Mouse (Mus musculus): ENCODE results near the gene Slc25a26. TPM values are rescaled to one million over a fixed set of nuclear protein-coding genes. Genes with fewer than 3 reads are reported as not detected.

The Slc25a26 gene
- polyA plus RNA-seq, 1 experiment, result 9.5 TPM

- peaks cover 50% of the 10 kb centered on the region for H3K36me3 ChIP-seq (ENCODE audit: control insufficient read depth, insufficient read depth, low read length)
These were observed 115.8 kb downstream of the Slc25a26 start for GRCm38 (mm10) chr6:94615936-94616335.

GRCm38 (mm10) chr6:94618671-94619070 lies 118.5 kb downstream of the Slc25a26 start:
- no peak for DNase-seq
- peaks cover 41% of the 10 kb centered on the region for H3K36me3 ChIP-seq (ENCODE audit: control insufficient read depth, insufficient read depth, low read length)
- no peak overlapping the region for H3K4me3 ChIP-seq (ENCODE audit: control insufficient read depth, insufficient read depth, low read length)
- peaks cover 2% of the 10 kb centered on the region; the same call in 1 of the 2 replicates for H3K4me1 ChIP-seq (replicated peaks; ENCODE audit: control insufficient read depth, insufficient read depth, low read length)
- no peaks in the 10 kb centered on the region for H3K27me3 ChIP-seq (ENCODE audit: control insufficient read depth, insufficient read depth, low read length)
- no peak overlapping the region for H3K27ac ChIP-seq (ENCODE audit: control insufficient read depth, insufficient read depth, low read length)
- WGBS, result 96% methylated on average over 5 of the region's 5 CpGs
- TF ChIP-seq POLR2A (IDR thresholded peaks at IDR 0.05; ENCODE audit: control insufficient read depth, extremely low read depth, insufficient read depth, low read length, poor library complexity) (no peak), CTCF (IDR thresholded peaks at IDR 0.05; ENCODE audit: borderline replicate concordance, control insufficient read depth, extremely low read depth, insufficient read depth, low read length, poor library complexity) (no peak)

More at GRCm38 (mm10) chr6:94615936-94616335, 115.8 kb downstream of the Slc25a26 start:
- WGBS, result 96% methylated on average over 4 of the region's 4 CpGs
- Histone ChIP-seq H3K27ac (ENCODE audit: control insufficient read depth, insufficient read depth, low read length) (no peak overlapping the region), H3K27me3 (ENCODE audit: control insufficient read depth, insufficient read depth, low read length) (no peaks in the 10 kb centered on the region), H3K4me1 (replicated peaks; ENCODE audit: control insufficient read depth, insufficient read depth, low read length) (peaks cover 6% of the 10 kb centered on the region; the same call in 1 of the 2 replicates), H3K4me3 (ENCODE audit: control insufficient read depth, insufficient read depth, low read length) (no peak overlapping the region)
- no peak for TF ChIP-seq POLR2A (IDR thresholded peaks at IDR 0.05; ENCODE audit: control insufficient read depth, extremely low read depth, insufficient read depth, low read length, poor library complexity)
- DNase-seq, result no peak

GRCm38 (mm10) chr6:94620287-94620686 lies 120.2 kb downstream of the Slc25a26 start:
- Histone ChIP-seq H3K27ac (ENCODE audit: control insufficient read depth, insufficient read depth, low read length) (no peak overlapping the region), H3K4me3 (ENCODE audit: control insufficient read depth, insufficient read depth, low read length) (no peak overlapping the region), H3K36me3 (ENCODE audit: control insufficient read depth, insufficient read depth, low read length) (peaks cover 42% of the 10 kb centered on the region), H3K4me1 (replicated peaks; ENCODE audit: control insufficient read depth, insufficient read depth, low read length) (peaks cover under 1% of the 10 kb centered on the region), H3K27me3 (ENCODE audit: control insufficient read depth, insufficient read depth, low read length) (no peaks in the 10 kb centered on the region)
- 84% methylated on average over 6 of the region's 6 CpGs for WGBS
- TF ChIP-seq CTCF (IDR thresholded peaks at IDR 0.05; ENCODE audit: borderline replicate concordance, control insufficient read depth, extremely low read depth, insufficient read depth, low read length, poor library complexity), result no peak
- no peak for TF ChIP-seq POLR2A (IDR thresholded peaks at IDR 0.05; ENCODE audit: control insufficient read depth, extremely low read depth, insufficient read depth, low read length, poor library complexity)
- DNase-seq, result no peak

- no peaks in the 10 kb centered on the region for H3K27me3 ChIP-seq (ENCODE audit: control insufficient read depth, insufficient read depth, low read length)
- no peak overlapping the region for H3K4me3 ChIP-seq (ENCODE audit: control insufficient read depth, insufficient read depth, low read length)
- no peak overlapping the region for H3K27ac ChIP-seq (ENCODE audit: control insufficient read depth, insufficient read depth, low read length)
- H3K4me1 ChIP-seq (replicated peaks; ENCODE audit: control insufficient read depth, insufficient read depth, low read length), result peaks cover 5% of the 10 kb centered on the region
- peaks cover 42% of the 10 kb centered on the region for H3K36me3 ChIP-seq (ENCODE audit: control insufficient read depth, insufficient read depth, low read length)
- WGBS, result 93% methylated on average over 9 of the region's 9 CpGs
- no peak for DNase-seq
- TF ChIP-seq POLR2A (IDR thresholded peaks at IDR 0.05; ENCODE audit: control insufficient read depth, extremely low read depth, insufficient read depth, low read length, poor library complexity) (no peak), CTCF (IDR thresholded peaks at IDR 0.05; ENCODE audit: borderline replicate concordance, control insufficient read depth, extremely low read depth, insufficient read depth, low read length, poor library complexity) (no peak)
These were observed 120.7 kb downstream of the Slc25a26 start for GRCm38 (mm10) chr6:94620801-94621301.

DNA sequence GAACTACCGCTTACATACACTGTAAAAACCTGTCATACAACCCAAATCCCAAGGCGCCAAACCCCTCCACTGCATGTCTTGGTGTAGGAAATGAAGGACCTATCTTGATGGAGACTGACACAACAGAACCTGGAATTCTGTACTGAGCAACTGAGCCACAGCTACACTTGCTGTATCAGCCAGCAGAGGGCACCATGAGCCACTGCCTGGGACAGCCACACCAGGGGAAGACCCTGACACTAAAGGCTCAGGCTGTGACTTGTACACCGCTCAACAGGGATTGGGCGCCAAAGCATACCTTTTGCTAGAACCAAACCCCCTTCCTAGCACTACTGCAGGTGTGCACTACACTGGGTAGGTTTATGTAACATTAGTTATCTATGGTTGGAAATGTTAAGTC lies 122.9 kb downstream of the Slc25a26 start:
- Histone ChIP-seq H3K4me3 (ENCODE audit: control insufficient read depth, insufficient read depth, low read length) (no peak overlapping the region), H3K27ac (ENCODE audit: control insufficient read depth, insufficient read depth, low read length) (no peak overlapping the region), H3K27me3 (ENCODE audit: control insufficient read depth, insufficient read depth, low read length) (no peaks in the 10 kb centered on the region), H3K4me1 (replicated peaks; ENCODE audit: control insufficient read depth, insufficient read depth, low read length) (peaks cover 12% of the 10 kb centered on the region), H3K36me3 (ENCODE audit: control insufficient read depth, insufficient read depth, low read length) (peaks cover 42% of the 10 kb centered on the region)
- TF ChIP-seq CTCF (IDR thresholded peaks at IDR 0.05; ENCODE audit: borderline replicate concordance, control insufficient read depth, extremely low read depth, insufficient read depth, low read length, poor library complexity) (peak; percentile 77; the same call in 1 of the 2 replicates), POLR2A (IDR thresholded peaks at IDR 0.05; ENCODE audit: control insufficient read depth, extremely low read depth, insufficient read depth, low read length, poor library complexity) (no peak)
- 84% methylated on average over 4 of the region's 4 CpGs for WGBS
- peak; percentile 82 for DNase-seq

DNA sequence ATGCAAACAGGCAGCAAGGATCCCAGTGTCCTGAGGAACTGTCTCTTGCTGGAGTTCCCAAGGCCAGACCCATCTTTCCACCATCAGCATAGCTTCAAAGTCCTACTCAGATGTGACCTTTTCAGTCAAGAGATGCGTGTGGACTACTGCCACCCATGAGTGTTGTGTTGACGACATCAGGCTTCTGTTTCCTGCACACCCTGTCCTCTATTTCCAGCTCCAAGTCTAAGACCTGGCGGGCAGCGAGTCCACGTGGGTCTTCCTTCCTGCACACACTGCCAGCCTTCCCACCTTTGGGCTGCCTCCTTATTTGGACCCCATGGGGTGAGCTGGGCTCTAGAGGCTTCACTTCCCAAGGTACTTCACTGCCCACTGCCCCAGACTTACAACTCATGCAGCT lies 124.4 kb downstream of the Slc25a26 start:
- peaks cover 42% of the 10 kb centered on the region for H3K36me3 ChIP-seq (ENCODE audit: control insufficient read depth, insufficient read depth, low read length)
- DNase-seq, result no peak
- TF ChIP-seq CTCF (IDR thresholded peaks at IDR 0.05; ENCODE audit: borderline replicate concordance, control insufficient read depth, extremely low read depth, insufficient read depth, low read length, poor library complexity) (no peak), POLR2A (IDR thresholded peaks at IDR 0.05; ENCODE audit: control insufficient read depth, extremely low read depth, insufficient read depth, low read length, poor library complexity) (no peak)
- H3K4me1 ChIP-seq (replicated peaks; ENCODE audit: control insufficient read depth, insufficient read depth, low read length), result peaks cover 13% of the 10 kb centered on the region
- no peak overlapping the region for H3K27ac ChIP-seq (ENCODE audit: control insufficient read depth, insufficient read depth, low read length)
- 93% methylated on average over 5 of the region's 5 CpGs for WGBS
- no peaks in the 10 kb centered on the region for H3K27me3 ChIP-seq (ENCODE audit: control insufficient read depth, insufficient read depth, low read length)
- no peak overlapping the region for H3K4me3 ChIP-seq (ENCODE audit: control insufficient read depth, insufficient read depth, low read length)

DNA sequence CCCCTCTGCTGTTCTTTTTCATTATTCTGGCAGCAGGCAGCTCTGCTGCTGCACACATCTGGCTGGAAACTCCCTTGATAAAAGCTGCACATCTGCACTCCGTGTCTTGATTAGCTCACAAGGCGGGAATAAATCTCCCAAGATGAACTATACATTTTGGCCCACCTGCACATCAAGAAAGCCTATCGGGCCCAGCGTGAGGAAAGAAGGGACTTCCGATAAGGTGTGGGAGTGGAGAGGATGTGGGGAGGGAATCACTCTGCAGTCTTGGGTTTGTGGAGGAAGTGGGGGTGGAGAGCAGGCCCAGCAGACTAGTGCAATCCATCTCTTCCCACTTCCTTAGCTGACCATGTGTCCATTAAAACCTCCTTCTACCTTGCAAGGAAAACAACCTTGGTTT lies 125.8 kb downstream of the Slc25a26 start:
- WGBS, result 18% methylated on average over 5 of the region's 5 CpGs
- Histone ChIP-seq H3K4me3 (ENCODE audit: control insufficient read depth, insufficient read depth, low read length) (no peak overlapping the region), H3K4me1 (replicated peaks; ENCODE audit: control insufficient read depth, insufficient read depth, low read length) (peaks cover 19% of the 10 kb centered on the region), H3K36me3 (ENCODE audit: control insufficient read depth, insufficient read depth, low read length) (peaks cover 30% of the 10 kb centered on the region), H3K27ac (ENCODE audit: control insufficient read depth, insufficient read depth, low read length) (no peak overlapping the region), H3K27me3 (ENCODE audit: control insufficient read depth, insufficient read depth, low read length) (no peaks in the 10 kb centered on the region)
- TF ChIP-seq CTCF (IDR thresholded peaks at IDR 0.05; ENCODE audit: borderline replicate concordance, control insufficient read depth, extremely low read depth, insufficient read depth, low read length, poor library complexity) (no peak), POLR2A (IDR thresholded peaks at IDR 0.05; ENCODE audit: control insufficient read depth, extremely low read depth, insufficient read depth, low read length, poor library complexity) (no peak)
- DNase-seq, result peak; percentile 37

Data from thymus, adult 2 months (tissue).